In the genomic region with DNA sequence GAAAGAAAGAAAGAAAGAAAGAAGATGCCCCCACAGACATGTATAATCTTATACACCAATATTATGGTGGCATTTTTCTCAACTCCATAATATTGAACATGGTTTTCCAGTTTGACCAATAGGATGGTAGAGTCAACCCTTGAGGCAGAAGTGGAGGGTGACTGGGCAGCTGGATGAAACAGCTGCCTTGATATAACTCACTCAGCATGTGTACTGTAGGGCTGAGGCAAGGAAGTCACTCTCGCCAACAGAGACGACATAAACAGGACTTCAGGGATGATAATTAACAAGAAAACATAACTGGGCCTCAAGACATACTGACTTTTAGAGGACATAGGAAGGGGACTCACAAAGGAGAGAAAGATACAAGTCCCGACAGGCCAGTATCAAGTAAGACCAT, we compare ENCODE assay signal across 8 mouse cellular contexts. TPM values are rescaled to one million over a fixed set of nuclear protein-coding genes. Genes with fewer than 3 reads are reported as not detected.
DNase-seq lines count a peak whose midpoint lies in the region; ATAC-seq and TF ChIP-seq lines count a peak whose summit lies in the region.

No protein-coding gene starts in this region.

- H3K27ac ChIP-seq in heart, embryonic 13.5 days (replicated peaks): no peak overlapping the region
- H3K27ac ChIP-seq in forebrain, embryonic 14.5 days (ENCODE audit: low read depth, low read length): no peak overlapping the region
- H3K27ac ChIP-seq in liver, embryonic 16.5 days (ENCODE audit: low read length): no peak overlapping the region

- no peak for DNase-seq in heart, postnatal 36 days
- DNase-seq in forebrain, embryonic 14.5 days (ENCODE audit: low spot score): no peak
- no peak for DNase-seq in right cerebral cortex, postnatal 10 days (ENCODE audit: low spot score in 2 of 2)
- no peak for DNase-seq in layer of hippocampus, postnatal 14 days (ENCODE audit: low spot score in 2 of 2)
- no peak for DNase-seq in right cerebral cortex, adult 18-20 months

- WGBS in heart, embryonic 13.5 days: 25% methylated on average over 3 of the region's 3 CpGs
- 19% methylated on average over 3 of the region's 3 CpGs for WGBS in forebrain, embryonic 14.5 days
- WGBS in liver, embryonic 16.5 days (ENCODE audit: insufficient replicate concordance): 7% methylated on average over 3 of the region's 3 CpGs

- intact Hi-C loops in heart, postnatal 36 days (cut with DNase I): loop anchor here (2.0 to 10.0 kb wide), 5 partner anchors 47 to 320 kb away; partner anchors contain the start of genes Coq7 and Gprc5b

- H3K4me2 ChIP-seq in heart, embryonic 13.5 days: peak overlapping the region; percentile 93
- H3K4me2 ChIP-seq in forebrain, embryonic 14.5 days (ENCODE audit: low read length): peak overlapping the region; percentile 82
- H3K4me2 ChIP-seq in liver, embryonic 16.5 days (ENCODE audit: low read depth, low read length): peak overlapping the region; percentile 88

- H3K4me1 ChIP-seq in heart, embryonic 13.5 days: peaks cover 53% of the 10 kb centered on the region
- H3K4me1 ChIP-seq in E14TG2a.4 (replicated peaks; ENCODE audit: low read depth, low read length): peaks cover 60% of the 10 kb centered on the region
- H3K4me1 ChIP-seq in forebrain, embryonic 14.5 days (ENCODE audit: control insufficient read depth, insufficient read depth, low read length): peaks cover 5% of the 10 kb centered on the region; the same call in 1 of the 2 replicates
- peaks cover 18% of the 10 kb centered on the region for H3K4me1 ChIP-seq in liver, embryonic 16.5 days (ENCODE audit: control insufficient read depth, low read depth, low read length)

- TF ChIP-seq CTCF in E14TG2a.4 (conservative IDR thresholded peaks at IDR 0.05; ENCODE audit: low read length): no peak

- H3K4me3 ChIP-seq in heart, embryonic 13.5 days: peak overlapping the region; percentile 92
- H3K4me3 ChIP-seq in E14TG2a.4 (replicated peaks; ENCODE audit: low read length): peak overlapping the region; percentile 92
- peak overlapping the region; percentile 66 for H3K4me3 ChIP-seq in forebrain, embryonic 14.5 days (ENCODE audit: low read depth, low read length)
- H3K4me3 ChIP-seq in liver, embryonic 16.5 days (ENCODE audit: low read depth, low read length): peak overlapping the region; percentile 90

- H3K27me3 ChIP-seq in heart, embryonic 13.5 days (replicated peaks): no peaks in the 10 kb centered on the region
- no peaks in the 10 kb centered on the region for H3K27me3 ChIP-seq in E14TG2a.4 (ENCODE audit: insufficient read depth, low read length)
- no peaks in the 10 kb centered on the region for H3K27me3 ChIP-seq in forebrain, embryonic 14.5 days (replicated peaks; ENCODE audit: control insufficient read depth, insufficient read depth, low read length)
- no peaks in the 10 kb centered on the region for H3K27me3 ChIP-seq in liver, embryonic 16.5 days (ENCODE audit: control insufficient read depth, insufficient read depth, low read depth, low read length)

- H3K36me3 ChIP-seq in heart, embryonic 13.5 days: peaks cover 41% of the 10 kb centered on the region
- H3K36me3 ChIP-seq in E14TG2a.4 (ENCODE audit: insufficient read depth, low read length): peaks cover 59% of the 10 kb centered on the region
- H3K36me3 ChIP-seq in forebrain, embryonic 14.5 days (ENCODE audit: control insufficient read depth, insufficient read depth, low read length): peaks cover 33% of the 10 kb centered on the region
- H3K36me3 ChIP-seq in liver, embryonic 16.5 days (ENCODE audit: control insufficient read depth, insufficient read depth): peaks cover 3% of the 10 kb centered on the region

- ATAC-seq in heart, embryonic 13.5 days (ENCODE audit: extremely low read depth, insufficient number of reproducible peaks, low FRiP score, low TSS enrichment): no peak
- no peak for ATAC-seq in forebrain, embryonic 14.5 days
- no peak for ATAC-seq in liver, embryonic 16.5 days (ENCODE audit: low read depth)

- H3K9me3 ChIP-seq in heart, embryonic 13.5 days: no peaks in the 10 kb centered on the region
- H3K9me3 ChIP-seq in E14TG2a.4 (ENCODE audit: low read length): no peaks in the 10 kb centered on the region
- no peaks in the 10 kb centered on the region for H3K9me3 ChIP-seq in forebrain, embryonic 14.5 days (replicated peaks; ENCODE audit: control insufficient read depth, low read length)
- H3K9me3 ChIP-seq in liver, embryonic 16.5 days (replicated peaks; ENCODE audit: control insufficient read depth, low read length): no peaks in the 10 kb centered on the region

- H3K9ac ChIP-seq in heart, embryonic 13.5 days: peak overlapping the region; percentile 90
- H3K9ac ChIP-seq in forebrain, embryonic 14.5 days (ENCODE audit: low read length): peak overlapping the region; percentile 72
- peak overlapping the region; percentile 64 for H3K9ac ChIP-seq in liver, embryonic 16.5 days (ENCODE audit: low read depth, low read length)

RNA-seq across cellular contexts. Expression of gene Iqck, which starts 0.9 kb away (rescaled TPM):
- polyA plus RNA-seq in heart, embryonic 13.5 days (2015; fragmentation: Nextera tagmentation; extraction: Ambion mirVana): 0.96 and 1.1 TPM in 2 replicates
- total RNA-seq in heart, postnatal 36 days (2021): under 1 TPM; 0.33 to 0.35 TPM
- 3.3 and 3.4 TPM in 2 replicates for polyA plus RNA-seq in forebrain, embryonic 14.5 days (2014; fragmentation: Nextera tagmentation; extraction: Ambion mirVana)
- polyA plus RNA-seq in liver, embryonic 16.5 days (2015; fragmentation: Nextera tagmentation; extraction: Ambion mirVana): 0.26 and 0.27 TPM in 2 replicates
- 1 to 10 TPM; 3.6 to 3.7 TPM for total RNA-seq in layer of hippocampus, postnatal 14 days (2021)

RNA-seq across cellular contexts. Expression of gene Knop1, which starts 1.4 kb away (rescaled TPM):
- 55.0 and 68.3 TPM in 2 replicates for polyA plus RNA-seq in heart, embryonic 13.5 days (2015; fragmentation: Nextera tagmentation; extraction: Ambion mirVana)
- 10 to 100 TPM; 14.3 to 19.5 TPM for total RNA-seq in heart, postnatal 36 days (2021)
- polyA plus RNA-seq in forebrain, embryonic 14.5 days (2014; fragmentation: Nextera tagmentation; extraction: Ambion mirVana): 75.6 and 77.9 TPM in 2 replicates
- 23.2 and 25.8 TPM in 2 replicates for polyA plus RNA-seq in liver, embryonic 16.5 days (2015; fragmentation: Nextera tagmentation; extraction: Ambion mirVana)
- total RNA-seq in layer of hippocampus, postnatal 14 days (2021): 10 to 100 TPM; 33.2 to 38.0 TPM
